Mouse (Mus musculus): ENCODE data around the gene RPS10-NUDT3. TPM values are rescaled to one million over a fixed set of nuclear protein-coding genes. Genes with fewer than 3 reads are reported as not detected.

Gene RPS10-NUDT3
- polyA plus RNA-seq, 1 experiment from 2014 or later = not detected

DNA sequence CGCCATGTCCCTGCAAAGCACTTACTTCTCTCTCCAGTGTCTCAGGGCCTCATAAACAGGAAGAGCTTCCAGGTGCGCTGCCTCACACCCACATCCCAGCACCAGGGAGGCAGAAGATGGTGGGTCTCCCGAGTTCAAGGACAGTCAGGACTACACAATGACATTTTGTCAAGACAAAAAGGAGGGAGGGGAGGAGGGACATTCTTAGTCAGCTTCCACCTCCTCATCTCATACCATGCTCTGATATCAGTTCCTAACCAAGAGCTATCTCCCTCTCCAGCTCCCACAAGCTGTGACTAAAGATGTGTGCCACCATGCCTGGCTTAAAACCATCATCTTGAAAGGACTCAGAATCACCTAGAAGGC lies 23.5 kb downstream of the RPS10-NUDT3 start:
- H3K9ac ChIP-seq (ENCODE audit: low read length) = 0 out of 2 replicates have a peak overlapping the region, but pooled peaks have one; percentile 3
- no peaks in the 10 kb centered on the region; the same call in 1 of the 2 replicates for H3K9me3 ChIP-seq (ENCODE audit: control insufficient read depth, low read length)
- H3K4me3 ChIP-seq (ENCODE audit: low read depth, low read length) = no peak overlapping the region
- H3K36me3 ChIP-seq (ENCODE audit: control insufficient read depth, insufficient read depth, low read length) = no peaks in the 10 kb centered on the region
- 72% methylated on average over 3 of the region's 3 CpGs for WGBS
- peaks cover 6% of the 10 kb centered on the region; the same call in 1 of the 2 replicates for H3K4me1 ChIP-seq (ENCODE audit: control insufficient read depth, insufficient read depth, low read length)
- no peak overlapping the region for H3K27ac ChIP-seq (replicated peaks; ENCODE audit: low read depth, low read length)
- no peak for ATAC-seq (ENCODE audit: insufficient number of reproducible peaks, low FRiP score, low TSS enrichment, low read depth)
- no peak for DNase-seq (ENCODE audit: low spot score)
- H3K27me3 ChIP-seq (ENCODE audit: control insufficient read depth, insufficient read depth, low read length) = no peaks in the 10 kb centered on the region
- H3K4me2 ChIP-seq (ENCODE audit: low read depth, severe bottlenecking) = no peak overlapping the region

DNA sequence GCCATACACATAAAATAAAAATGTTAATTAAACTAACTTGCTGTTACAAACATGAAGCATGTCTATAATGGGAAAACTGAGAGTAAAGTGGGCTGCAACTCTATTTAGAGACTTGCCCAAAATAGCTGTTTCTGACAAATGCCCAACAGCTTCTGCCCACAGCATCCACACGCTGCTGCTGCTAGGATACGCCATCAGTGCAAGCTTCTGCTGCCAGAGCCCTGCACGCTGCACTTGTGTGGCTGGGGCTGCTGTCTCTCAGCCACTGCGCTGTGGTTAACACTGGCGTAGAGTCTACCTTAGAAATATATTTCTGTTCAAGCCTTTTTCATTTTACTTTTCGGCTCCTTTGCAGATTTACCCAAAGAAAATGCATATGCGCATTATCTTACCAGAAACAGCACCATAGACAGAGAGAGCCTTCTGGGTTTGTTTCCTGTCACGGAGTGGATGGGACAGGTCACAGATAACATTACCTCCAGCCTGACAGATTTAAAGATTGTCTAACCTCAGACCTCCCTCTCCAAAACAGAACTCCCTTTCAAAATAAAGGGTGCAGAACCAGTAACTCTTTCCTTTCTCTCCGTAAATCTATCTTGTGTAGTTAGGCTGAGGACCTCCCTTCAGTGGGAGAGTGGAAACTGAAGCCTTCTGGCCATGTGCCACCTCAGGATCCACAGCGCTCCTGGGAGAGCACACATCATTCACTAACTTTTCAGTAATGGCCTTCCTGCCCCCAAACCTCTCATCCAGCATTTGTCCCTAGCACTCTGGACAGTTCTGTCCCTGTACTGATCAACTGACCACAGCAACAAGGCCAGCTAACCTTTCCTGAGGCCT lies 24.1 kb downstream of the RPS10-NUDT3 start:
- Histone ChIP-seq H3K36me3 (ENCODE audit: control insufficient read depth, insufficient read depth, low read length) (no peaks in the 10 kb centered on the region; the same call in 1 of the 2 replicates), H3K27me3 (ENCODE audit: control insufficient read depth, insufficient read depth, low read length) (no peaks in the 10 kb centered on the region), H3K4me2 (ENCODE audit: low read depth, severe bottlenecking) (no peak overlapping the region), H3K9ac (ENCODE audit: low read length) (no peak overlapping the region), H3K27ac (replicated peaks; ENCODE audit: low read depth, low read length) (no peak overlapping the region), H3K9me3 (ENCODE audit: control insufficient read depth, low read length) (no peaks in the 10 kb centered on the region), H3K4me1 (ENCODE audit: control insufficient read depth, insufficient read depth, low read length) (peaks cover 6% of the 10 kb centered on the region; the same call in 1 of the 2 replicates), H3K4me3 (ENCODE audit: low read depth, low read length) (no peak overlapping the region)
- ATAC-seq (ENCODE audit: insufficient number of reproducible peaks, low FRiP score, low TSS enrichment, low read depth) (no peak), DNase-seq (ENCODE audit: low spot score) (no peak)
- 87% methylated on average over 10 of the region's 10 CpGs for WGBS

DNA sequence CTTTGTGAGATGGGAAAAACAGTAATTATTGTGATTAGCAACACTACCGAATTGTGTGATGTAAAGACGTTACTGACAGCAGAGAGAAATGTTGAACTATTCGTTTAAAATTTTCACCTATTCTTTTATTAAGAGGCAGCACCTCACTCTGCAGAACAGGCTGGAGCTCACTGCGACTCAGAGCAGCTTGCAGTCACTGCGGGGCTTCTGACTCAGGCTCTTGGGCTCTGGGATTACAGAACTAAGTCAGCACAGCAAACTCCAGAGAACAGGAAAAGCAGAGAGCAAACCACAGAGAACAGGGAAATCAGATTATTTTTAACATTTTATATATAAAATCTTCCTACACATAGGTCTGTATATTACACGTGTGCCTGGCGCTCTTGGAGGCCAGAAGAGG lies 25.4 kb downstream of the RPS10-NUDT3 start:
- no peaks in the 10 kb centered on the region for H3K27me3 ChIP-seq (ENCODE audit: control insufficient read depth, insufficient read depth, low read length)
- H3K9ac ChIP-seq (ENCODE audit: low read length) = no peak overlapping the region
- H3K4me2 ChIP-seq (ENCODE audit: low read depth, severe bottlenecking) = no peak overlapping the region
- 86% methylated on average over 7 of the region's 7 CpGs for WGBS
- DNase-seq (ENCODE audit: low spot score) (no peak), ATAC-seq (ENCODE audit: insufficient number of reproducible peaks, low FRiP score, low TSS enrichment, low read depth) (no peak)
- no peak overlapping the region for H3K27ac ChIP-seq (replicated peaks; ENCODE audit: low read depth, low read length)
- H3K4me1 ChIP-seq (ENCODE audit: control insufficient read depth, insufficient read depth, low read length) = peaks cover 6% of the 10 kb centered on the region; the same call in 1 of the 2 replicates
- H3K9me3 ChIP-seq (ENCODE audit: control insufficient read depth, low read length) = no peaks in the 10 kb centered on the region
- H3K4me3 ChIP-seq (ENCODE audit: low read depth, low read length) = no peak overlapping the region
- H3K36me3 ChIP-seq (ENCODE audit: control insufficient read depth, insufficient read depth, low read length) = no peaks in the 10 kb centered on the region; the same call in 1 of the 2 replicates

DNA sequence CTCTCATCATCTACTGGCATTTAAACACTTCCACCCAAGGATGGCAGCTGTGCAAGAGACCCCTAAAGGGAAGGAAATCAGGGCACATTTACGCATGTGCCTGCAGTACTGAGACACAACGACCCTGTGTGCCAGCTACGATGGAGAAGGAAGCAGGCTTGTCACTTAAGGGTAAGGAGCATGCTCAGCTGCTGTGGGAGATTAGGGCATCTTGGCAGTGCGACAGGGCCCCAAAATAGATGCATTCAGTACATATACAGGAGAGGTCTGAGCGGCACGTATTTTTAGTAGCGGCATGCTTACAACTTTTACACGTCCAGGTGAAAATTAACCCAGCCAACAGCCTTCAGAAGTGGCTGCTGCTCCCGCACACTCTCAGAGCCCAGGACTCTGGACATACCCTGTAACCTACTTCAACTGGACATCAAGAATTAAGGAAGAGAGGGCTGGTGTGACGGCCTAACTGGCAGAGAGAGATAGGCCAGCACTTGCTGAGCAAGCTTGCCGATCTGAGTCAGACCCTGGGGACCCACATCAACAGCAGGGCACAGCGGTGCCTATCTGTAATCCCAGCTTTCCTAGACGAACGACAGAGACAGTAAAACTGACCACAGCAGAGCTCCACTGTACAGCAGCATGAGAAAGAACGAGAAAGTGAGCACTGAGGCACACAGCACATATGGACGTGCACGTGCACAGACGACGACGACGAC lies 31.3 kb downstream of the RPS10-NUDT3 start:
- Histone ChIP-seq H3K4me3 (ENCODE audit: low read depth, low read length) (no peak overlapping the region), H3K9ac (ENCODE audit: low read length) (no peak overlapping the region), H3K27ac (replicated peaks; ENCODE audit: low read depth, low read length) (no peak overlapping the region), H3K27me3 (ENCODE audit: control insufficient read depth, insufficient read depth, low read length) (no peaks in the 10 kb centered on the region), H3K36me3 (ENCODE audit: control insufficient read depth, insufficient read depth, low read length) (peaks cover 6% of the 10 kb centered on the region), H3K9me3 (ENCODE audit: control insufficient read depth, low read length) (no peaks in the 10 kb centered on the region), H3K4me2 (ENCODE audit: low read depth, severe bottlenecking) (no peak overlapping the region), H3K4me1 (ENCODE audit: control insufficient read depth, insufficient read depth, low read length) (0 out of 2 replicates have a peak, but pooled peaks cover 10% of the 10 kb centered on the region)
- WGBS = 83% methylated on average over 21 of the region's 21 CpGs
- DNase-seq (ENCODE audit: low spot score) (no peak), ATAC-seq (ENCODE audit: insufficient number of reproducible peaks, low FRiP score, low TSS enrichment, low read depth) (no peak)

DNA sequence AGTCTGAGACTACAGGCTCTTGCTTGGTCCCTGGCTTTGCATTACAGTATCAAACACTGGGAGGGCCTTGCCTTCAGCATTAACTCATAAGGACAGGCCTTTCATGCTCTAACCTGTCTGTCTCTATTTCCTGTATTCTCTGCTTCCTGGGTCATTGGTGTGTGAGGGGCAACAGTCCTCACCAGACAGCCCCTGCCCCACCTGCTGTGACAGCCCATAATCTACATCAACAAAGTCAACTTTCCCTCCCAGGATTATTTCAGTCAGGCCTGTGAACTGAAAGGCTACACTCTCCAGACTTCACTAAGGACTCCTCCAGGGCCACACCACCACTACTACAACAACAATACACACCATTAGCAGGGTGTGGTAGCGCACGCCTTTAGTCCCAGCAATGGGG lies 32.0 kb downstream of the RPS10-NUDT3 start:
- H3K4me1 ChIP-seq (ENCODE audit: control insufficient read depth, insufficient read depth, low read length) = 0 out of 2 replicates have a peak, but pooled peaks cover 10% of the 10 kb centered on the region
- H3K36me3 ChIP-seq (ENCODE audit: control insufficient read depth, insufficient read depth, low read length) = peaks cover 6% of the 10 kb centered on the region
- no peak overlapping the region for H3K9ac ChIP-seq (ENCODE audit: low read length)
- no peaks in the 10 kb centered on the region for H3K9me3 ChIP-seq (ENCODE audit: control insufficient read depth, low read length)
- no peaks in the 10 kb centered on the region for H3K27me3 ChIP-seq (ENCODE audit: control insufficient read depth, insufficient read depth, low read length)
- ATAC-seq (ENCODE audit: insufficient number of reproducible peaks, low FRiP score, low TSS enrichment, low read depth) (no peak), DNase-seq (ENCODE audit: low spot score) (no peak)
- H3K4me2 ChIP-seq (ENCODE audit: low read depth, severe bottlenecking) = no peak overlapping the region
- 81% methylated on average over 2 of the region's 2 CpGs for WGBS
- H3K27ac ChIP-seq (replicated peaks; ENCODE audit: low read depth, low read length) = no peak overlapping the region
- no peak overlapping the region for H3K4me3 ChIP-seq (ENCODE audit: low read depth, low read length)

DNA sequence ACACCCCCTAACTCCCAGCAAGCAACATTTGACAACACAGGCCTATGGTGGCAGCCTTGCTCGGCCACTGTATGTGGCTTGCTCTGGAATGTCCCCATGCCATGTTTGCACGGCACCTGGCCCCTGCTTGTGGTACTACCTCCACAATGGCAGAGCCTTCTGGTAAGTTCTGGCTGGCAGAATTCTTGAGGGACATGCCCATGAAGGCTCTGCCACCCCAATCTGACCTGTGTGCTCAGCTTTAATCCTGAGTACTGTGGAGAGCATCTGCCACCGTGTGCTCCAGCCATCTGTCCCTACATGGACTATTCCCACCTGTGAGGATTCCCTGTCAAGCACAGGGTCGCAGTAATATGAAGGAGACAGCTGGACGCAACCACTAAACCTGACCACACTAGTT lies 34.2 kb downstream of the RPS10-NUDT3 start:
- H3K4me1 ChIP-seq (ENCODE audit: control insufficient read depth, insufficient read depth, low read length) = 0 out of 2 replicates have a peak, but pooled peaks cover 10% of the 10 kb centered on the region
- no peak overlapping the region for H3K27ac ChIP-seq (replicated peaks; ENCODE audit: low read depth, low read length)
- WGBS = 82% methylated on average over 5 of the region's 5 CpGs
- H3K4me3 ChIP-seq (ENCODE audit: low read depth, low read length) = no peak overlapping the region
- H3K27me3 ChIP-seq (ENCODE audit: control insufficient read depth, insufficient read depth, low read length) = no peaks in the 10 kb centered on the region
- DNase-seq (ENCODE audit: low spot score) (no peak), ATAC-seq (ENCODE audit: insufficient number of reproducible peaks, low FRiP score, low TSS enrichment, low read depth) (no peak)
- no peak overlapping the region for H3K4me2 ChIP-seq (ENCODE audit: low read depth, severe bottlenecking)
- H3K9me3 ChIP-seq (ENCODE audit: control insufficient read depth, low read length) = no peaks in the 10 kb centered on the region
- H3K9ac ChIP-seq (ENCODE audit: low read length) = no peak overlapping the region
- H3K36me3 ChIP-seq (ENCODE audit: control insufficient read depth, insufficient read depth, low read length) = peaks cover 6% of the 10 kb centered on the region

DNA sequence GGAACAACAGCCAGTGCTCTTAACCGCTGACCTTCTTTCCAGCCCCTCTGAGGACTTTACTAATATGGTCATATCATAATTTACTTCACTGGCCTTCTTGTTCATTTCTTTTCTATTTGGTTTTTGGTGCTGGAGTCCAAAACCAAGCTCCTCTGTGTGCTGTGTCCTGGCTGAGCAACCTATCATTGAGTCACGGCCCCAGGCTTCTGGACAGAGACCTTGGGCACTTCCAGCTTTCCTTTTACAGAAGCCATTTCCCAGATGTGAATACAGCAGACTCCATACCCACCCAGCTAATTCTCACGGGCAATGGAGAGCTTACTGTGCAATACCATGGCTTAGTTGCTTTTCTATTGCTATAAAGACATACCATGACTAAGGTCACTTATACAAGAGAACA lies 34.7 kb downstream of the RPS10-NUDT3 start:
- Histone ChIP-seq H3K4me3 (ENCODE audit: low read depth, low read length) (no peak overlapping the region), H3K4me1 (ENCODE audit: control insufficient read depth, insufficient read depth, low read length) (0 out of 2 replicates have a peak, but pooled peaks cover 10% of the 10 kb centered on the region), H3K9ac (ENCODE audit: low read length) (no peak overlapping the region), H3K27me3 (ENCODE audit: control insufficient read depth, insufficient read depth, low read length) (no peaks in the 10 kb centered on the region), H3K36me3 (ENCODE audit: control insufficient read depth, insufficient read depth, low read length) (peaks cover 11% of the 10 kb centered on the region), H3K27ac (replicated peaks; ENCODE audit: low read depth, low read length) (no peak overlapping the region), H3K9me3 (ENCODE audit: control insufficient read depth, low read length) (no peaks in the 10 kb centered on the region), H3K4me2 (ENCODE audit: low read depth, severe bottlenecking) (no peak overlapping the region)
- ATAC-seq (ENCODE audit: insufficient number of reproducible peaks, low FRiP score, low TSS enrichment, low read depth) (no peak), DNase-seq (ENCODE audit: low spot score) (no peak)
- WGBS = 83% methylated on average over 3 of the region's 3 CpGs

DNA sequence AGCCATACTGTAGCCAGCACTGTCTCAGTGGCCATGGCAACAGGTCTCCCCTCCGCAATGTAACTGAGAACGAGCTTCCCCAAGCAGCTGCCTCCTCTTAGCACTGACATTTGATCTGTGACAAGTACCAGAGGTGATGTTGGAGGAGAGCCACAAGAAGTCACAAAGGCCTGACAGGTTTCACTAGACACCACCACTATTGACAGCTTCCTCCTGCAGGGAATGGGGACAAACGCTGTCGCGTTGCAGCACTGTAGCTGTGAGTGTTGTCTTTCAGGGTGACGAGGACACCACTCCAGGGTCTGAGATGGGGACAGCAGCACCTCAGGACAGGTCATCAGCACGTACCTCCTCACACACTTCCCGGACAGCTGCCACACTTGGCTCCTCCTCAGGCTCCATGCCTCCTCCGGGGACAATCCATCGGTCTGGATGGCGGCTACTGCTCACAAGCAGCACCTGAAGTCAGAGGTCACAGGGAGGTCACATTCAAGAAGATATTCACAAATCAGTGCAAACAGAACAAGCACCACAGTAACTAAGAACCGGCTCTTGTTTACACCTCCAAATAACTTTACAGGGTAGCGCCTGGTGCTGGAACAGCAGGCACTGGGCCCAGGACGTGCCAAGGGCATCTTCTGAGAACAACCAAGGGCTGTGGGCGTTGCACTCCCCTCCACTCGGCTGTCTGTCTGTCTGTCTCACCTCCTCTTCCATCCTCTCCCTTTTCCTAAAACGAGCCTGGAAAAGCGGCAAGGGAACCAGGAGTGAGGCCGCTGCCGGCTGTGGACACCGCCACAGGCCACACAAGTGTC lies 38.4 kb downstream of the RPS10-NUDT3 start:
- H3K27me3 ChIP-seq (ENCODE audit: control insufficient read depth, insufficient read depth, low read length) = no peaks in the 10 kb centered on the region
- no peak overlapping the region for H3K4me3 ChIP-seq (ENCODE audit: low read depth, low read length)
- 61% methylated on average over 21 of the region's 21 CpGs for WGBS
- no peak overlapping the region for H3K4me2 ChIP-seq (ENCODE audit: low read depth, severe bottlenecking)
- no peak overlapping the region for H3K9ac ChIP-seq (ENCODE audit: low read length)
- ATAC-seq (ENCODE audit: insufficient number of reproducible peaks, low FRiP score, low TSS enrichment, low read depth) (no peak), DNase-seq (ENCODE audit: low spot score) (no peak)
- H3K27ac ChIP-seq (replicated peaks; ENCODE audit: low read depth, low read length) = no peak overlapping the region
- peaks cover 13% of the 10 kb centered on the region for H3K36me3 ChIP-seq (ENCODE audit: control insufficient read depth, insufficient read depth, low read length)
- 0 out of 2 replicates have a peak, but pooled peaks cover 6% of the 10 kb centered on the region for H3K4me1 ChIP-seq (ENCODE audit: control insufficient read depth, insufficient read depth, low read length)
- no peaks in the 10 kb centered on the region for H3K9me3 ChIP-seq (ENCODE audit: control insufficient read depth, low read length)

Data from limb, embryonic 11.5 days (tissue).